Mouse (Mus musculus) cerebellum, postnatal 4 days (tissue): Measurements from ENCODE around the gene Mknk1.
A peak's percentile ranks its signal among the peaks of the same experiment; 100 is the strongest.

Experiments
- DNase-seq, 2 experiments: peaks; one replicate each; pipeline ENCODE4 v3.0.0; 2022; ENCODE audit warnings: low spot score in 2 of 2, mixed read lengths in 1 of 2

The Mknk1 gene

DNA sequence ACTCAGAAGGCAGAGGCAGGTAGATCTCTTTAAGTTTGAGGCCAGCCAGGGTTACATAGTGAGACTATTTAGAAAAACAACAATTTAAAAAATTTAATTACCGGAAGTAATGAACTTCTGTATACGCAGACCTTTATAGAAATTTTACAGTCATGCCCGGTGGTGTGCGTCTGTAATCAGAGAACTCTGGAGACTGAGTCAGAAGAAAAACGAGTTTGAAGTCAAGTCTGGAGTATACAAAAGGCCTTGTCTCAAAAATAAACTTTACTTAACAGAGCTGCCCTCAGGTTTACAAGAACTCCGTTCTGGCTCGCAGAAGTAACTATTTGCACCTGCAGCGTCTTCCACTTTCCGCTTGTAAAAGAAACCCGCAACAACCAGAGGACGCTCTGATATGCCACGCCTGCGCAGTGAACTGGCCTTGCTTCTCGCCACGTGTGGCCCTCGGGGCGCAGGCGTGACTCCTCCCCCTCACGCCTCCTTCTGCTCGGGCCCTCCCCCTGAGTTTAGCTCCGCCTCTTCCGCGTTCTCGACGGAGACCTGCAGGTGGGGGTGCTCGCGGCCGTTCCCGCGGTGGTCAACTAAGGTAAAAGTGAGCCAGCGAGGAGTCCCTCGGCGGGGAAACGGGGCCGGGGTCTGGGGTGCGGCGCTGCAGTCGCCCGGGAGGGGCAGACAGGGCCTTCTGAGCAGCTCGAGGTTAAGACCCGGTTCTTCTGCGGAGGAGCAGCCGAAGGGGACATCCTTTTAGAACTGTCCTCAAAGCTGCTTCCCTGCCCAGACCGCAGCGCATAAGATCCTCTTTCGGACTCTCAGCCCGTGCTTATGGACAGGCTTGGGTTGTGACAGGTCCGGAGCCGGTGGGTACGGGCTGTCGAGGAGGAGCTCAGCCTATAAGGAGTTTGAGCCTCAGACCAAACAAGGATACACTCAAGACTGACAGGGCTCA lies at the start of gene Mknk1:
Gene Mknk1, plus strand, starts transcription at position 503 of the 946 bp plus-strand sequence.
- DNase-seq: peak; percentile 73 to 83

DNA sequence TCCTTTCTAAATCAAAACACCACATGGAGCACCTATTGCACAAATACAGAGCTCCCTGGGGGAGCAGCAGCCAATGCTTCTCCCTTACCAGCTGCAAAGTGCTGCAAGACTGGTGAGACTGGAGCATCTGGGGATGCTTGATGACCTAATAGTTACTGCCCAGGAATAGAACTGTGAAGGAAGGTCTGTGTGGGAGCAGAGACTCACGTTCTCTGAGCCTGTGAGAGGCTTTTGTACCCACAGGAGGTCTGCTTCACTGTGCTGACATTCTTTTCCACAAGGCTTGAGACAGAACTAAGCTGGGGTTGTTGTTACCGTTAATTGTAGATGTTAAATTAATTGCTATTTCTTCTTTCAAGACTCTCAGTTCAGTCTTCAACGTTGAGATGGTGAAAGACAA lies 48.1 kb upstream of the Mknk1 start:
- DNase-seq: no peak

DNA sequence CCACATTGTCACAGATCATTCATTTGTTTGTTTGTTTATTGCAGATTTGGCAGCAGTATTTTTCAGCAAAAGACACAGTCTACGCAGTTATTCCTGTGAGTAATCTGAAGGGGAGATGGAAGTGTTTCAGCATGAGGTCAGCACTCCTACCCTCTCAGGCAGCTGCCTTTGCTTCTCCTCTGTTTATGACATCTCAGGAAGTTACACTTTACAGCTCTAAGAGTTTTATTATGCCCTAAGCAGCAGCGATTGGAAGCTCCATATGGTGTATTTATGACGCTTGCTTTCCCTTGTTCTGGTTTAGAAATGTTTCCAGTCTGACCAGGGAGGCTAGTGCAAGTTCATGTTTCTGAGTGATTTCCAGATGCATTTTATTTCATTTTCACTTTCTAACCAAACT lies 43.6 kb upstream of the Mknk1 start:
- no peak for DNase-seq

DNA sequence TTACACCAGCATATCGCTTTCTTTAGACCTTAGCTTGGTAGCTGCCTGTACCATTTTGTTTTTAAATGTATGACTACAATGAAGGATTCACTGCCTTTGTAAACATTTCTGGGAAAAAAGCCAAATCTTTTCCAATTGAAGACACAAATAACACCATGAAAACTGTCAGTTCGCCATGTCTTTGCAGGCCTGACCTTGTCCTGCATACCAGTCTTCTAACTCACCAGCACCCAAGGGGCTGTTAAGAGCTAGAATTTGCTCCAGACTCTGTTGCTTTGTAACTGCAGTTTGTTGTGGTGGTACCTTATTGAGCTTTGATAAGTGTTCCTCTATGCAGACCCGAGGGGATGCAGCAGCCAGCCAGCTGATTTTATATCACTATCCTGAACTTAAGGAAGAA lies 39.0 kb upstream of the Mknk1 start:
- DNase-seq: no peak

DNA sequence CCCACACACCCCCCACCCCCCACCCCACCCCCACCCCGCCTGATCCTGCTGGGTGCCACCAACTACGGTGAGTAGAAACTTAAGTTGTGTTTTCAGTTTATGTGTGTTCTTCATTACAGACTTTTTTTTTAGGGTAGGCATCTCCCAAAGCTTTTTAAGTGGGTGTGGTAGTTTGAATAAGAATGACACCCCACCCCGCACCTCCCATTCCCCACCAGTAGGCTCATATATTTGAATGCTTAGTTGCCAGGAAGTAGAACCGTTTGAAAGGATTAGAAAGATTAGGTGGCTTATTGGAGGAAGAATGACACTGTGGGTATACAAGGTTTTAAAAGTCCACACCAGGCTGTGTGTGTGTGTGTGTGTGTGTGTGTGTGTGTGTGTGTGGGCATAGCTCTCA lies 26.7 kb upstream of the Mknk1 start:
- DNase-seq: no peak

DNA sequence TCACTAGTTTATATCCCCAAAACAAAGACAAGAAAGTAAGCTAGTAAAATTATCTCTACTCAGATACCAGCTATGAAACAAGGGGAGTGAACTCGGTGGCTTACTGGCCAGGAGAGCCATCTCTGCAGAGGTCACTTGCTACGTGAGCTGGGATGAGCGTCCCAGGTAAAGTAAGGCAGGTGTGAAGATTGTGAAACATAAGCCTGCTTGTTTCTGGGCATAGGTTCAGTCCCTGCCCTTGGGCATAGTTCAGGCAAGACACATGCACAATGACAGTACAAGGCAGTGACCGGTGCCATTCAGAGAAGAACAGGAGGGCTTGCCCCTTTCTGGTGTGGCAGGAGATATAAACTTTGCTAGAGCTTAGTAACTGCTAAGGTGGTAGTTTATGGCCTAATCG lies 23.4 kb upstream of the Mknk1 start:
- DNase-seq: no peak

DNA sequence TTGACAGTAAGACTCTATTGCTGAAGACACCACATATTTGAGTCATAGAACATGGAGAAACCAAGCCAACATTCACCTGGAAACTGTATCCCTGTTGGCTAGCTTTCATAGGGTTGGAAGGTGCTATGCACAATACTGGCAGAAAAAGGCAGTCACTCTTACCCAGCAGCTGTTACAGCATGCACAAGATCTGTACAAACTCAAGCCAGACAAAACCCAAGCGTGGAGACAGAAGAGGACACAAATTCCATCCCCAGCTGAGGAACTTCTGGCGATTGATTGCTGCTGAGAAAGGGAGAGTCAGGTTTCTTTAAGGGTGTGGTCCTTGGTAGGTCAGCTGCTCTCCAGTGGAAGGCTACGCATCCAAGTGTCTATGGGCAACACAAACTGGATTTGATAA lies 18.8 kb upstream of the Mknk1 start:
- no peak for DNase-seq

DNA sequence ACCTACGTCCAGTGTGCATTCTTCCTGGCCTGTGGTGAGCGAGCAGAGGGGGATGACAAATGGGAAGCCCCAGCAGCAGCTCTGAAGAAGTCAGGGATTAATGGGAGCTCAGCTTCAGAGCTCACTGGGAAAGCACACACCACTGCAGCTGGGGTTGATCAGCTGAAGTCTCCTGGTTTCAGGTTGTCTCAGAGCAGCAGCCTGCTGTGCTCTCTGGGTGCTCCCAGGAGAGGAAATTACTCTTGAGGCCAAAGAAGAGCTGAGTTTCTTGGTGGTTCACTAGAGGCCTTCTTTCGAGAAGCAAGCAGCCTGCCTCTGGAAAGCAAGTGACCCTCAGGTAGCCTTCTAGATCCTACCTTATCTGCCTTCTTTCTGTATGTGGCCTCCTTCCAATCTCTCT lies 18.1 kb upstream of the Mknk1 start:
- DNase-seq: no peak

DNA sequence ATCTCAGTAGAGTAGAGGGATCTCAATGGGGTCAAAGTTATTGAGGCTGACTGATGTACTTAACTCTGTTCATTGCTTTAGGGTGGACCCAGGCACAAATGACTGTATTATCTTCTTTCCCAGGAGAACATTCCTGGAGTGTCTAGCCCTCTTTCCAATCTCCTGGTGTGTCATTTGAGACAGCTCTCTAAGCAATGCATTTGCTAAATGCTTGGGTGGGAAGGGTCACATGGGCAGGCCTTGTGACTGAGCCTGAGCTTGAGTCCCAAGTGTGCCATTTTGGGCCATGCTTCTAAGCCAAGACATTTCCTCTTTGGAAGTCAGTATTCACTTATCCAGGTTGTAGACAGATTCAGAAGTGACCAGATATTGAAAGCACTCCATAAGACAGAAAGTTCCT lies 17.6 kb upstream of the Mknk1 start:
- DNase-seq: no peak

DNA sequence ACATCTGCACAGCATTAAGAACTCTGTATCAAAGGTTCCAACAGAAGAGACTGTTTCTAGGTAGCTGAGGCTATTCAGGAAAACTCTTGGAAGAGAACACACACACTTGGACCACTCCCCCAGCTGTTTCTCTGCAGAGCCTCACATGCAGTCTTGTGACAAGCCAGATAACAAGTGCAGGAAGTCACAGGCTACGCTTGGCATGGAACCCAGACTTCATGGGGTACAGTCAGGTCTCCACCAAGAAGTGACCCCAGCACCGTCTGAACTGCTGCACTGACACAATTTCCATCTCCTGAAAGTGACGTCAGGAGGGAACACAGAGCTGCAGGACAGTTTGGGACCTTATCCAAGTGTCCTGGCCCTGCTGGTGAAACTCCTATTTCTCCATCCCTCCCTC lies 17.1 kb upstream of the Mknk1 start:
- no peak for DNase-seq

DNA sequence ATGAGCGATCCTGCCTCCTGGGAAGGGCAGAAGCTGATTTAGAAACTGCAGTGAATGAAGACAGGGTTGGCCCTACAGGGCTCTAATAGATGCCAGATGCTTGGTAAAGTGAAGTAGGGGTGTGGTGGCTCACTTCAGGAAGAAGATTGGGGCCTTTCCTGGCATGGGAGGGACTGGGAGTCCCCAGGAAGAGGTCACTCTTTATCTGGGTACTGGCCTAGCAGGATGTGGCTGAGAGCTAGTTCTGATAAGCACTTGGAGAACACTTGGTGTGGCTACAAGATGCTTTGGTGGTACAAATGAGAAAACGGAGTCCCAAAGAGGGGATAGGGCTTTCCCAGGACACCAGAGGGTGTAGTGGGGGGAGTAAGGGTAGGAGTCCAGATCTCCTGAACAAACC lies 14.8 kb upstream of the Mknk1 start:
- DNase-seq: no peak

DNA sequence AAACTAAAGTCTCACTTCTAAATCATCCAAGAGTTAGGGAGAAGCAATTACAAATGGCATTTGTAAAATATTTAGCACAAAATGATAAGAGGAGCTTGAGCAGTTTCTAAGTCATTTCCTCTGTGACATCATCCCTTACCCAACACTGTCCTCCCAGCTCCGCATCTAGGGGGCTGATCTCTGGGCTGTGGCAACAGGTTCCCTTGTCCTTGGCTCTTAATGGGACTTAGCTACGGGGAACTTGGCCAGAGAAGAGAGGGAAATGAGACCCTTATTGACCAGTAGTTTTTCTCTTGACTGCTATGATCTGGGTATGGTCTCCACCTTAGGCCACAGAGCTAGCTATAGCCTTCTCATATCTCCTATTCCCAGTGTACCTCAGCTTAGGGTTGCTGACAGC lies 13.7 kb upstream of the Mknk1 start:
- no peak for DNase-seq

DNA sequence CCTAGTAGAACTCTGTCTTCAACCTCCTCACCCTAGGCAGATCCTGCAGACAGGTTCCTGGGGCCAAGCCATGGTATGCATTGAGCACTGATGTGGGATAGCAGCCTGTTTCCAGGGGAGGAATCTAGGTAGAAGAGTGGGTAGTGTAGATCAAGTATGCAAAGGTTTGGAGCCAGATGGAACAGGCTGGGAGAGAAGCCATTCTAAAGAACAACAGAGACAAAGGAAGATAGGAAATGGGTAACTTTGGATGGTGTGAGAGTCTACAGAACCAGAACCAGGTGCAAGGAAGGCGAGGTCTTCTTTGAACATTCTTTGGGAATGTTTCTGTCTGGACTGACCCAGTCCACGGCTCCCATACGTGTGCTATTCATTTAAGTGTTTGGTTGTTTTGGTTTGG lies 11.9 kb upstream of the Mknk1 start:
- no peak for DNase-seq

DNA sequence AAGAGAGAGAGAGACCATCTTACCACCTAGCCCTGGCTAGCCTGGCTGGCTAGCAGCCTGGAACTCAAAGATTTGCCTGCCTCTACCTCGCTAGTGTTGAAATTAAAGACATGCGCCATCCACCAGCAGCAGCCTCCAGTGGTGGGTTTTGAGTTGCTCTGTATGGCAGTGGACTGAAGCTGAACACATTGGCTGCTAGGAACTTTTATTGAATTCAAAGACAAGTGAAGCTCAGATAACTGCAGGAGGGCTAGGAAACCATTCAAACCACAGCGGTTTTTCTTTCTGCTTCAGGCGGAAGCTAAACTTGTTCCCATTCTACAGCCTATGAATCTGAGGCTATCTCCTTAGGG lies 11.5 kb upstream of the Mknk1 start:
- DNase-seq: no peak

DNA sequence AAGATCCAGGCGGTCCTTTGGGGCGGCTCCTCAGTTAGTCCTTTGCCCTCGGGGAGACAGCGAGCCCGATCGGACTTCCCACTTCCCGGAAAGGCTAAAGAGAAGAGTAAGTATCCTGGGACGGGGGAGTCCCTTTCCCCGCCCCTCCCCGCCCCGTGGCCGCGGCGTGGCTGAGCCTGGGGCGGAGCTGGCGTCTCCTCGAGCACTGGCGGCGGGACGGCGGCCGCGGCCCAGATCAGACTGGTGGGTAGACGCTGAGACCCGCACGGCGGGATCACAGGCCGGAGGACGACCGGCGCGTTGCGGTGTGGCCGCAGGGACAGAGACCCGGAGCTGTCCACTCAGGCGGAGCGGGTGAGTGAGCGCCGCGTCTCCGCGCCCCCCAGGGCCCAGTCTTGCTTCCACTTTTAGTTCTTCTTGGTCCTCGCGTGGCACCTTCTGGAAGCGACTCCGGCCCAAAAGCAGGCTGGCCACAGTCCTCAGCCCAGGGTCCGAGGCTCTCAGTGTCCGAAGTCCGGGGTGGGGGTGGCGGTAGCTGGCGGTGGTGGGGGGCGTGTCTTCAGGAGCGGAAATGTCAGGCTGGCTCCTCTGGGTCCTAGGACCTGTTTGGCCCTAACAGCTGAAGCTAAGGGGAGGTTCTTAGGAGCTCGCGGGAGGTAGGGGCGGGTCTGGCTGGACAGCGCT lies 11.0 kb upstream of the Mknk1 start, which contains the start of gene Mob3c:
Gene Mob3c, plus strand, starts transcription at position 205 of the 684 bp plus-strand sequence.
- DNase-seq: peak; percentile 40 to 59

DNA sequence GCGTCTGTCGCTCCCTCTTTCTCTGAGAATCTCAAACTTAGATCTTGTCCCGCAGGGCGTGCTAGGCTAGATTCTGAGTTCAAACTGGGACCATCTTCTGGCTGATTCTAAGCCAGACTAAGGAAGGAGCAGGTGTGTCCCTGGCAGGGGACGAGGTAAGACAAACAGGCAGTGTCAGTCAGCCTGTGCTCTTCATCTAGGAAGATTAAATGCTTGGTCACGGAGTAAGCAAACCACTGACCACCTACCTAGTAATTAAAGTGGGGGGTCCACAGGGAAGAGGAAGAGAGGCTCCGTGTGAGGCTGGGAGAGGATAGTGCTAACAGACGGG lies 10.5 kb upstream of the Mknk1 start:
- DNase-seq: no peak

DNA sequence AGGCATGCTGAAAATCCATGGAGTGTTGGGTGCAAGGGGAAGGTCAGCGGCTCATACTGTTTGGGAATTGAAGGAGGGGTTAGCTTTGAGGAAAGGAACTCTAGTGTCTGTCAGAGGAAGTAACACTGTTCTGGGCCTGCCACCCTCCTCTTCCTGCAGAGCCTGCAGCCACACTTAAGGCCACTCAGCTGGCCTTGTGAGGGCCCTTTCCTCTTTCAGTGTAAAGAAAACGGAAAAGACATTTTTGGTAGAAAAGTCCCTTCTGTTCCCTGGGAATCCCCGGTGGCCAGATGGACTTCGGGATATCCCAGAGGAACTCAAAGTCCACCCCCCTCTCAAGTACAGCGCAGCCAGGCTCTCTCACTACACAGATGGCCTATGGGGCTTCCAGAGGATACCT lies 8.5 kb upstream of the Mknk1 start:
- DNase-seq: no peak

DNA sequence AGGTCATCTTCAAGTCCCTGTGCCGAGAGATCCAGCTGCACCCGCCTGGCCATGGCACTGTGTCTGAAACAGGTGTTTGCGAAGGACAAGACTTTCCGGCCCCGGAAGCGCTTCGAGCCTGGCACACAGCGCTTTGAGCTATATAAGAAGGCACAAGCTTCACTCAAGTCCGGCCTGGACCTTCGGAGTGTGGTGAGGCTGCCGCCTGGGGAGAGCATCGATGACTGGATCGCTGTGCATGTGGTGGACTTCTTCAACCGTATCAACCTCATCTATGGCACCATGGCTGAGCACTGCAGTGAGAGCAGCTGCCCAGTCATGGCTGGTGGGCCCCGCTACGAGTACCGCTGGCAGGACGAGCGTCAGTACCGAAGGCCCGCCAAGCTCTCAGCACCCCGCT lies 7.8 kb upstream of the Mknk1 start:
- no peak for DNase-seq

DNA sequence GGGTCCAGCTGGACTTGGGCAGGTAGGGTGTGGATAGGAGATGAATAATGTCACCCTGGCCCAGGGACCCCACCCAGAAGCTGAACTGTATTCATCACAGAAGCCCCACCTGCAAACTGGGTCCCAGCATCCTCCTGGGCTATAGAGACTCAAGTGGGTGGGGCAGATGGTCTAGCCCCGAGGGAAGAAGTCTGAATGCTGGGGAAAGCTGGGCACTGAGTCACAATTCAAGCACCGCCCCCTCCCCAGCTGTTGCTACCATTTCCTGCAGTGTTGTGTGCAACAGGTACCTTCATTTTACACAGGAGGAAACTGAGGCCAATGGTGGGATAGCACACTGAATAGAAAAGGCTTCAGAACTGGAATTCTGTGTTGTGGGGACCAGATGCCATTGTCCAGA lies 7.0 kb upstream of the Mknk1 start:
- no peak for DNase-seq

DNA sequence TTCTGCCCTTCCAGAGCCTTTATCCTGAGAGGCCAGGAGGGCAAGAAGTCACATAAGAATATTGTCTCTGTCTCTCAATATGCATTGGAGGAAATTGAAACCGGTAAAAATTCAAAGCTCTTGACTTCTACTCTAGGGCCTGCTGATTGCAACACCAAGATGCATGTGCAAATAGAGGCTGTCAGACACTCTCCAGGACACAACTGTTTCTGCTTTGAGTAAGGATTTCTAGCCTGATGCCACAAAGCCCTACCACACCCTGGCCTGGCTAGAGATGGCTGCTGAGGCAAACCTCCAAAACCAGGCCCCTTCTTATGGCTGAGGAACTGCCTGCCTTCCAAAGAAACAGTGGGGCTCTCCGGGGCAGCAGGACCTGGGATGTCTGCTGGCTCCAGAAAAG lies 3.4 kb upstream of the Mknk1 start:
- DNase-seq: no peak

DNA sequence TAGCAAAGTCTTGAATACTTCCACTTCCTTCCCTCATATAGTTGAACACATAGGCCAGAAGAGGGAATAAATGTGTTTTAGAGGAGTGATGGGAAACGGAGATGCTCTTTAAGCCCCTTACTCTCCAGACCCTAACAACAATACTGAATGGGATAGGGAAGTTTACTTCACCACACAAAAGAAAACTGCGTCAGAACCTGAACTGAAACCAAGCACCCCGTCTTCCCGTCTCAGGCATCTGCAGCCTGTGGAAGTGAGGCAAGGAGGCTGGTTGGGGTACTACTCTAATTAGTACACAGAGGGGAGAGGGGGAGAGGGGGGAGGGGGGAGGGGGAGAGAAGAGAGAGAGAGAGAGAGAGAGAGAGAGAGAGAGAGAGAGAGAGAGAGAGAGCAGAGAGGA lies 802 bp upstream of the Mknk1 start:
- DNase-seq: no peak

DNA sequence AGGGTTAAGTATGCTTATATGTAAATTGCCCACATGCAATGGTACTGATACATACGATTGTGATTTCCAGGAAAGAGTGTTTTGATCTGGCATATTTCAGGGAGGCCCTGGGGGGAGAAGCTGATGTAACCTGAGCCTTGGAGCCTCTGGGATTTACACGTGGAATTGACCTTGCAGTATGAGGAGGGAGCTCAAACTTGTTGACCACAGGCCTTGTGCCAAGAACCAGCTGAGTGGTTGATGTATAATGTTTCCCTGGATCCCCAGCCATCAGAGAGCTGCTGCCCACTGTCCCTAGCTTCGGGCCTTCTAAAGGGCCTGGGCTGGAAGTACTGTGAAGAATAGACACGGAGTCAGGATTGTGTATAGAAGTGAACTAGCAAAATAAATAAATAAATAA lies 958 bp downstream of the Mknk1 start:
- no peak for DNase-seq

DNA sequence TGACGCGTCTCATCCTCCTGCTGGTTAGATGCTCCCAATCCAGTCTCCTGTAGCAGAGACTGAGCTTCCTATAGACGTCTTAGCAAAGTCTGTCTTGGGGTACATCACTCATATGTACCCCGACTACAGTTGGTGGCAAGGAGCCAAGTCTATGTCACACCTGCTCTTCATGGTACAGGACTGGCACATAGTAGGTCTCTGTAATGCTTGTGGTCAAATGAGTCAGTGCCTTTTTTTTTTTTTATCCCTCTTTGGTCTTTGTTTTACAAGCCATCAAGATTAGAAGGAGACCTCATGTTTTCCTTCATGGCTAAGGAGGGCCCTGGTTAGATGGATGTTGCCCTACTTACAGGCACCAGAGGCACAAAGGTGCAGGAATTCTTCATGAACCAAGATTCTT lies 1.8 kb downstream of the Mknk1 start:
- DNase-seq: no peak

DNA sequence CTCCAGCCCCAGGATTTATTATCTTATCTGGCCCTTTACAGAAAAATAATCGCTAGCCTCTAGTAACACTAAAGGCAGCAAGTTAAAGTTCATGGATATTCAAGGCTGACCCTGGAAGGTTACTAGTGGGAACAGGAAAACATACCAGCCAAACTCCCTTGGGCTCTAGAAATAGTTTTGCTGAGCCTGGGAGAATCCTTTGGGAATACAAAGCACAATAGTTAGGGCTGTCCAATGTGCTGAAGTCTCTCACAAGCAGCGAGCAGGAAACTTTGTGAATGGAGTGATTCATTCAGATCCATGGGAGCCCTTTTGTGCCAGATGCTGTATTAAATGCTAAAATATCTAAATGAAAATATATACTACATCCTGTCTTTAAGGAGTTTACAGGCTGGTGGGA lies 7.7 kb downstream of the Mknk1 start:
- DNase-seq: no peak
